Mouse (Mus musculus): Measurements from ENCODE around the gene Pid1.

DNA sequence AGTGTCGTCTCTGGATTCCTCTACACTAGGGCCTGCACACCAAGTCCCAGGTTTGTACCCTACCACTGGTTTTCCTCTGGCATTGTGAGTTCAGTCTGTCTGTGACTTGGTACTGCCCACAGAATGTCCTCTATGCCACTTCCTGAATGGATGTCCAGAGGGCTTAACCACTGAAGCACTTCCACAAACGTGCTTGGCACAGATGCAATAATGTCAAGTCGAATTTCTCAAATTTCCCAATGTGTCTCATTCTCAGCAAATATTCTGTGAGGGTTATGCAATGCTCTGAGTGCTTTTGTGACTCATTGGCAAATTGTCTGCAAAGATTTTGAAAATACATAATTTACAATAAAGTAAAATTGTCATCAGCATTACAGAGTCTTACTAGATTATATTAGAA is 61.2 kb downstream of the Pid1 start:
- TF ChIP-seq CTCF (IDR thresholded peaks at IDR 0.05; ENCODE audit: low read depth) (no peak), EP300 (IDR thresholded peaks at IDR 0.05; ENCODE audit: low read depth) (no peak)

Data from liver, postnatal 0 days (tissue).